In genomic region chr12:95693651-95694471, GRCm38 (mm10) we compare ENCODE assay signal across 8 mouse cellular contexts. TPM values are rescaled to one million over a fixed set of nuclear protein-coding genes. Genes with fewer than 3 reads are reported as not detected.
A peak's percentile ranks its signal among the peaks of the same experiment; 100 is the strongest.
DNase-seq lines count a peak whose midpoint lies in the region; ATAC-seq lines count a peak whose summit lies in the region.

No protein-coding gene starts in this region.

- H3K4me2 ChIP-seq in forebrain, embryonic 11.5 days (ENCODE audit: low read depth, low read length, severe bottlenecking): peak overlapping the region; percentile 79
- peak overlapping the region; percentile 86 for H3K4me2 ChIP-seq in heart, embryonic 13.5 days
- peak overlapping the region; percentile 88 for H3K4me2 ChIP-seq in kidney, embryonic 15.5 days
- peak overlapping the region; percentile 68 for H3K4me2 ChIP-seq in liver, embryonic 12.5 days

- peaks cover 27% of the 10 kb centered on the region for H3K27me3 ChIP-seq in forebrain, embryonic 11.5 days (ENCODE audit: control insufficient read depth, insufficient read depth, low read length)
- H3K27me3 ChIP-seq in heart, embryonic 13.5 days (replicated peaks): no peaks in the 10 kb centered on the region
- peaks cover 15% of the 10 kb centered on the region for H3K27me3 ChIP-seq in kidney, embryonic 15.5 days
- peaks cover 77% of the 10 kb centered on the region for H3K27me3 ChIP-seq in liver, embryonic 12.5 days (replicated peaks)

- H3K4me3 ChIP-seq in forebrain, embryonic 11.5 days (ENCODE audit: low read depth, low read length): peak overlapping the region; percentile 67
- H3K4me3 ChIP-seq in heart, embryonic 13.5 days: peak overlapping the region; percentile 77
- H3K4me3 ChIP-seq in kidney, embryonic 15.5 days (replicated peaks): peak overlapping the region; percentile 86
- H3K4me3 ChIP-seq in liver, embryonic 12.5 days: peak overlapping the region; percentile 55

- H3K36me3 ChIP-seq in forebrain, embryonic 11.5 days (ENCODE audit: control insufficient read depth, insufficient read depth, low read length): no peaks in the 10 kb centered on the region
- H3K36me3 ChIP-seq in heart, embryonic 13.5 days: no peaks in the 10 kb centered on the region
- H3K36me3 ChIP-seq in kidney, embryonic 15.5 days: no peaks in the 10 kb centered on the region
- no peaks in the 10 kb centered on the region for H3K36me3 ChIP-seq in liver, embryonic 12.5 days

- H3K27ac ChIP-seq in forebrain, embryonic 11.5 days (ENCODE audit: low read depth, low read length): no peak overlapping the region
- peak overlapping the region; percentile 97 for H3K27ac ChIP-seq in heart, embryonic 13.5 days (replicated peaks)
- peak overlapping the region; percentile 74 for H3K27ac ChIP-seq in kidney, embryonic 15.5 days
- no peak overlapping the region for H3K27ac ChIP-seq in liver, embryonic 12.5 days

- no peak for ATAC-seq in forebrain, embryonic 11.5 days (replicated peaks; ENCODE audit: low FRiP score)
- ATAC-seq in heart, embryonic 13.5 days (ENCODE audit: extremely low read depth, insufficient number of reproducible peaks, low FRiP score, low TSS enrichment): no peak
- ATAC-seq in kidney, embryonic 15.5 days (replicated peaks; ENCODE audit: low FRiP score): no peak
- no peak for ATAC-seq in liver, embryonic 12.5 days

- peak overlapping the region; percentile 39; the same call in 1 of the 2 replicates for H3K9ac ChIP-seq in forebrain, embryonic 11.5 days (ENCODE audit: low read length)
- H3K9ac ChIP-seq in heart, embryonic 13.5 days: peak overlapping the region; percentile 97
- peak overlapping the region; percentile 37 for H3K9ac ChIP-seq in kidney, embryonic 15.5 days
- H3K9ac ChIP-seq in liver, embryonic 12.5 days: no peak overlapping the region

- no peaks in the 10 kb centered on the region for H3K9me3 ChIP-seq in forebrain, embryonic 11.5 days (ENCODE audit: control insufficient read depth, low read length)
- no peaks in the 10 kb centered on the region for H3K9me3 ChIP-seq in heart, embryonic 13.5 days
- no peaks in the 10 kb centered on the region for H3K9me3 ChIP-seq in kidney, embryonic 15.5 days (replicated peaks)
- no peaks in the 10 kb centered on the region for H3K9me3 ChIP-seq in liver, embryonic 12.5 days (replicated peaks)

- DNase-seq in cerebellum, postnatal 25 days: peak; percentile 16 to 37
- no peak for DNase-seq in cerebellum, adult 9-10 months
- peak; percentile 73 for DNase-seq in forebrain, embryonic 11.5 days (ENCODE audit: low spot score)
- peak; percentile 62 for DNase-seq in neural tube, embryonic 10.5 days (ENCODE audit: extremely low spot score, low spot score)
- DNase-seq in thymus, postnatal 14 days: no peak

- H3K4me1 ChIP-seq in forebrain, embryonic 11.5 days (replicated peaks; ENCODE audit: control insufficient read depth, insufficient read depth, low read length): peaks cover 13% of the 10 kb centered on the region
- peaks cover 27% of the 10 kb centered on the region for H3K4me1 ChIP-seq in heart, embryonic 13.5 days
- peaks cover 49% of the 10 kb centered on the region for H3K4me1 ChIP-seq in kidney, embryonic 15.5 days
- no peaks in the 10 kb centered on the region for H3K4me1 ChIP-seq in liver, embryonic 12.5 days

- WGBS in forebrain, embryonic 11.5 days: under 1% methylated on average over 28 of the region's 28 CpGs
- WGBS in heart, embryonic 13.5 days: 1% methylated on average over 28 of the region's 28 CpGs
- WGBS in kidney, embryonic 15.5 days: under 1% methylated on average over 28 of the region's 28 CpGs
- WGBS in liver, embryonic 12.5 days (ENCODE audit: insufficient replicate concordance): under 1% methylated on average over 28 of the region's 28 CpGs

RNA-seq across cellular contexts. Expression of gene Flrt2, which starts 1.8 kb away (rescaled TPM):
- 17.1 and 19.3 TPM in 2 replicates for polyA plus RNA-seq in forebrain, embryonic 11.5 days (2014; fragmentation: Nextera tagmentation; extraction: Ambion mirVana)
- polyA plus RNA-seq in heart, embryonic 13.5 days (2015; fragmentation: Nextera tagmentation; extraction: Ambion mirVana): 24.4 and 26.5 TPM in 2 replicates
- 35.4 and 37.0 TPM in 2 replicates for polyA plus RNA-seq in kidney, embryonic 15.5 days (2015; fragmentation: Nextera tagmentation; extraction: Ambion mirVana)
- 2.9 and 4.6 TPM in 2 replicates for polyA plus RNA-seq in liver, embryonic 12.5 days (2016; fragmentation: Nextera tagmentation; extraction: Ambion mirVana)

Comparison
In these comparisons a context has a peak if more than half of its experiments do, and no peak if none do; other contexts are left out.
1. DNase-seq: peak in cerebellum, postnatal 25 days (2 of 2), forebrain, embryonic 11.5 days (single experiment) and neural tube, embryonic 10.5 days (single experiment); none in cerebellum, adult 9-10 months (single experiment) and thymus, postnatal 14 days (single experiment).
2. H3K27ac ChIP-seq: peak in heart, embryonic 13.5 days (single experiment) and kidney, embryonic 15.5 days (single experiment); none in forebrain, embryonic 11.5 days (single experiment) and liver, embryonic 12.5 days (single experiment).
3. Peak in every context shown above with its lines, with median percentiles within 50 percentile points of each other: H3K4me2 ChIP-seq and H3K4me3 ChIP-seq.